Mouse (Mus musculus) kidney, adult 2 months (tissue): ENCODE data around the gene Ric3.

Experiments used
- CTCF ChIP-seq: fragments of 200-500 bp; conservative IDR thresholded peaks from 2 replicates; pipeline ENCODE4 v1.5.1; 2011; ENCODE audit warnings: low read depth, mild to moderate bottlenecking, control low read depth, low read length, moderate library complexity, mixed read lengths; ENCODE audit not compliant: insufficient read depth, insufficient read length
- POLR2A ChIP-seq: fragments of 200-500 bp; IDR thresholded peaks from one replicate; pipeline ENCODE4 v1.6.1; 2011; ENCODE audit warnings: low read depth, low read length, control low read depth

- TF ChIP-seq CTCF, result no peak
- TF ChIP-seq POLR2A, result no peak
Measured at GRCm38 (mm10) chr7:109029961-109030465, 53.1 kb downstream of the Ric3 start.
